Mouse (Mus musculus) heart, embryonic 15.5 days (tissue): ENCODE data around the gene Pgbd5. TPM values are rescaled to one million over a fixed set of nuclear protein-coding genes. Genes with fewer than 3 reads are reported as not detected.

Experiments used
- ATAC-seq: fragments of 200-750 bp; cut with Nextera tagmentation; replicated peaks from 2 replicates; pipeline ENCODE4 v1.8.0; 2017; ENCODE audit warnings: low read depth, moderate TSS enrichment; ENCODE audit not compliant: insufficient number of reproducible peaks, insufficient read depth, low FRiP score
- H3K27ac ChIP-seq: fragments of 300-500 bp; sonication (generic); 2 replicates; pipeline ENCODE4 v1.5.1; 2015; ENCODE audit warnings: mild to moderate bottlenecking, inconsistent platforms
- H3K27me3 ChIP-seq: fragments of 300-500 bp; sonication (generic); 2 replicates; pipeline ENCODE4 v1.6.1; 2015; ENCODE audit warnings: inconsistent platforms
- H3K36me3 ChIP-seq: fragments of 300-500 bp; sonication (generic); 2 replicates; pipeline ENCODE4 v1.6.1; 2015; ENCODE audit warnings: mild to moderate bottlenecking, inconsistent platforms
- H3K4me1 ChIP-seq: fragments of 300-500 bp; sonication (generic); replicated peaks from 2 replicates; pipeline ENCODE4 v1.6.1; 2015; ENCODE audit warnings: inconsistent platforms
- H3K4me2 ChIP-seq: fragments of 300-500 bp; sonication (generic); 2 replicates; pipeline ENCODE4 v1.6.1; 2015; ENCODE audit warnings: inconsistent platforms, mild to moderate bottlenecking, moderate library complexity
- H3K4me3 ChIP-seq: fragments of 300-500 bp; sonication (generic); 2 replicates; pipeline ENCODE4 v1.5.1; 2015; ENCODE audit warnings: mild to moderate bottlenecking, inconsistent platforms
- H3K9ac ChIP-seq: fragments of 300-500 bp; sonication (generic); 2 replicates; pipeline ENCODE4 v1.6.1; 2015; ENCODE audit warnings: mild to moderate bottlenecking, inconsistent platforms
- H3K9me3 ChIP-seq: fragments of 300-500 bp; sonication (generic); replicated peaks from 2 replicates; pipeline ENCODE4 v1.6.1; 2016; ENCODE audit warnings: inconsistent platforms
- WGBS: fragments of 180-500 bp; shearing (Covaris S2); methylation state at CpG from one replicate; pipeline ENCODE4 v1.1.7; 2015; ENCODE audit warnings: mixed read lengths; 5-methylcytosine and 5-hydroxymethylcytosine counted together
- polyA plus RNA-seq: library from polyadenylated mRNA; unstranded; fragments of >200 nt; fragmentation: Nextera tagmentation; extraction: Ambion mirVana; gene quantifications from 2 replicates; pipeline ENCODE4 v1.2.1, GENCODE M21; 2015

Gene Pgbd5
- polyA plus RNA-seq, 1 experiment from 2014 or later = 1.9 TPM

GRCm38 (mm10) chr8:124363337-124363736 is 76.1 kb downstream of the Pgbd5 start:
- Histone ChIP-seq H3K4me1 (no peaks in the 10 kb centered on the region), H3K9ac (no peak overlapping the region), H3K9me3 (no peaks in the 10 kb centered on the region), H3K27ac (no peak overlapping the region), H3K4me2 (no peak overlapping the region), H3K36me3 (no peaks in the 10 kb centered on the region), H3K27me3 (no peaks in the 10 kb centered on the region), H3K4me3 (no peak overlapping the region)
- no peak for ATAC-seq
- WGBS = 90% methylated on average over 15 of the region's 15 CpGs

DNA sequence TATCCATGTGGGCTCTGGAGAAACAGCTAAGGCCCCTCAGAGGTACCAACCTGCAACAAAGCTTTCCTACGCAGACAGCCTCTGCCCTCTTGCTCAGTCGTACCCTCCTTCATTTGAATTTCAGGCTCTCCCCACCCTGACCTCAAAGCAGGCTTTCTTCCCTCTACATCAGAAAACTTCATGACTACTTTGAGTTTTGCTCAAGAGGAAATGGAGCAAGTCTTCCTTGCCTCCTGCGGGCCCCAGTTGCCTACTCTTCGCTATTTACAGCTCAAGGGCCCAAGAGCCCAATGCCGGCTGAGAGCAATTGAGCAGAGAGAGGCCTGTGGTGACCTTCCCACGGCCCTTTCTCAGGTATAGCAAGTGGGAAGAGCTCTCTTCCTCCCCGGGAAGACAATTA is 76.9 kb downstream of the Pgbd5 start:
- H3K4me2 ChIP-seq = no peak overlapping the region
- ATAC-seq = no peak
- 71% methylated on average over 7 of the region's 7 CpGs for WGBS
- no peak overlapping the region for H3K4me3 ChIP-seq
- H3K9ac ChIP-seq = no peak overlapping the region
- no peak overlapping the region for H3K27ac ChIP-seq
- H3K9me3 ChIP-seq = no peaks in the 10 kb centered on the region
- H3K4me1 ChIP-seq = no peaks in the 10 kb centered on the region
- no peaks in the 10 kb centered on the region for H3K36me3 ChIP-seq
- H3K27me3 ChIP-seq = no peaks in the 10 kb centered on the region

- H3K36me3 ChIP-seq = no peaks in the 10 kb centered on the region
- no peak overlapping the region for H3K27ac ChIP-seq
- H3K4me3 ChIP-seq = no peak overlapping the region
- no peak for ATAC-seq
- no peaks in the 10 kb centered on the region for H3K9me3 ChIP-seq
- no peak overlapping the region for H3K4me2 ChIP-seq
- no peaks in the 10 kb centered on the region for H3K4me1 ChIP-seq
- no peaks in the 10 kb centered on the region for H3K27me3 ChIP-seq
- no peak overlapping the region for H3K9ac ChIP-seq
- WGBS = 81% methylated on average over 11 of the region's 11 CpGs
Measured at GRCm38 (mm10) chr8:124361773-124362427, 77.6 kb downstream of the Pgbd5 start.

DNA sequence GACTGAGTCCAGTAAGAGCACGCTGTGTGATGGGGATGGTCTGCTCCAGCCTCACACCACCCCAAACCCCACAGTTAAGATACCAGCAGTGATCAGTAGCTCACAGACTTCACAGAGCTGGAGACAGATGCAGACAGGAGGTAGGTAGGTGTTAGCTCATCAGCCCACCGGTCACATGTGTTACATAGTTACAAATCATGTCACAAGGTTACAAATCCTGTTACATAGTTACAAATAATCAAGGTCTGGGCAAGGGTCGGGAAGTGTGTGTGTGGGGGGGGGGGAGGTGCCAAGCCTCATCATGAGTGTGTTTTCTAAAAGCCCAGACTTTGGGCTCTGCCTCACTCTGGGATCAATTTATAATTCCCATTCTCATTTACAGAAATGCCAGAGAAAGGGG is 78.5 kb downstream of the Pgbd5 start:
- Histone ChIP-seq H3K9me3 (no peaks in the 10 kb centered on the region), H3K4me3 (no peak overlapping the region), H3K36me3 (no peaks in the 10 kb centered on the region), H3K9ac (no peak overlapping the region), H3K27ac (no peak overlapping the region), H3K4me2 (no peak overlapping the region), H3K4me1 (no peaks in the 10 kb centered on the region), H3K27me3 (no peaks in the 10 kb centered on the region)
- no peak for ATAC-seq
- WGBS = 68% methylated on average over 3 of the region's 3 CpGs

DNA sequence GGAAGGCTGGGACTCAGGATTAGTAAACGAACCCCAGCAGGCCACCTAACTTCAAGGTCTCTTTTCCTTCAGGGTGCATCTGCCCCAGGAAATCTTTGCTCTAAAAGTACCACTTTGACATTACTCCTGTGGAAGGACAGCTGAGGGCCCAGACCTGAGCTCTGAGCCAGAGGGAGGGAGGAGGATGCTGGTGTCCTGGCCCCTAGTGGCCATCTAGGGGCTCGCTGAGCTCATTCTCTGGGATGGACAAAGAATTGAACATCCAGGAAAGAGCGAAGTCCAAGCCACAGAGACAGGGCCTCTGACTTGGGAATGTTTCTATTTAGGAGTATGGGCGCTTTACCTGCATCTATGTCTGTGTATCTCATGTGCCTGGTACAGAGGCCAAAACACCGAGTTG is 87.8 kb downstream of the Pgbd5 start:
- Histone ChIP-seq H3K27me3 (peaks cover 5% of the 10 kb centered on the region; the same call in 1 of the 2 replicates), H3K36me3 (no peaks in the 10 kb centered on the region), H3K4me2 (no peak overlapping the region), H3K9ac (no peak overlapping the region), H3K4me1 (peaks cover 12% of the 10 kb centered on the region), H3K4me3 (no peak overlapping the region), H3K27ac (no peak overlapping the region), H3K9me3 (no peaks in the 10 kb centered on the region)
- ATAC-seq = no peak
- 62% methylated on average over 5 of the region's 5 CpGs for WGBS

GRCm38 (mm10) chr8:124349663-124350062 is 89.8 kb downstream of the Pgbd5 start:
- no peaks in the 10 kb centered on the region for H3K36me3 ChIP-seq
- no peak; the same call in 1 of the 2 replicates for ATAC-seq
- peaks cover 5% of the 10 kb centered on the region; the same call in 1 of the 2 replicates for H3K27me3 ChIP-seq
- H3K4me1 ChIP-seq = peaks cover 12% of the 10 kb centered on the region
- 37% methylated on average over 7 of the region's 7 CpGs for WGBS
- no peak overlapping the region for H3K27ac ChIP-seq
- H3K9me3 ChIP-seq = no peaks in the 10 kb centered on the region
- H3K4me3 ChIP-seq = no peak overlapping the region
- H3K4me2 ChIP-seq = no peak overlapping the region
- H3K9ac ChIP-seq = no peak overlapping the region

DNA sequence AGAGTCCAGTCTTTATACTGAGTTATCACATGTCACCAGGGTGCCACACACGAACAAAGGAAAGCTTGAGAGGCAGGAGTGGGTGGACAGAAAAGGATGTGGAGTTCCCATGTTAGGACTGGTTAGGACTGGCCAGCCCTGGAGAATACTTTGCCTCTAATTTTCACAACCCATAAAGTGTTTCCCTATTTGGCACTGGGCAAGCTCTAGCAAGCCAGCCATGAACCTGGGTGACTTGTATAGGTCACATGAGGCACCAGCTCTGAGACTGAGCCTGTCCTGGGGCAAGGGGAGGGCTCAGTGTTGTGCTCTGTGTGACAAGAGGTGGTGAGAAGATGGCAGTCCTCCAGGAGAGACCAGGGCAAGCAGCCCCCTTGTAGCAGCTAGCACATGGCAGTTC is 91.4 kb downstream of the Pgbd5 start:
- Histone ChIP-seq H3K27me3 (peaks cover 5% of the 10 kb centered on the region; the same call in 1 of the 2 replicates), H3K27ac (no peak overlapping the region), H3K4me3 (no peak overlapping the region), H3K9me3 (no peaks in the 10 kb centered on the region), H3K9ac (no peak overlapping the region), H3K4me1 (peaks cover 12% of the 10 kb centered on the region), H3K4me2 (no peak overlapping the region), H3K36me3 (peaks cover 10% of the 10 kb centered on the region; the same call in 1 of the 2 replicates)
- no peak for ATAC-seq
- WGBS = 45% methylated on average over 1 of the region's 1 CpGs

- WGBS = 37% methylated on average over 19 of the region's 19 CpGs
- ATAC-seq = 0 out of 2 replicates have a peak, but pooled peaks have one; percentile 36
- H3K4me3 ChIP-seq = no peak overlapping the region
- peaks cover 5% of the 10 kb centered on the region; the same call in 1 of the 2 replicates for H3K27me3 ChIP-seq
- H3K27ac ChIP-seq = no peak overlapping the region
- no peaks in the 10 kb centered on the region for H3K9me3 ChIP-seq
- H3K4me2 ChIP-seq = peak overlapping the region; percentile 24; the same call in 1 of the 2 replicates
- peaks cover 16% of the 10 kb centered on the region; the same call in 1 of the 2 replicates for H3K36me3 ChIP-seq
- peaks cover 12% of the 10 kb centered on the region for H3K4me1 ChIP-seq
- no peak overlapping the region for H3K9ac ChIP-seq
Measured at GRCm38 (mm10) chr8:124346852-124347523, 92.5 kb downstream of the Pgbd5 start.

- Histone ChIP-seq H3K4me1 (peaks cover 12% of the 10 kb centered on the region), H3K36me3 (peaks cover 35% of the 10 kb centered on the region; the same call in 1 of the 2 replicates), H3K27me3 (peaks cover 5% of the 10 kb centered on the region; the same call in 1 of the 2 replicates), H3K4me3 (no peak overlapping the region), H3K9ac (no peak overlapping the region), H3K27ac (no peak overlapping the region), H3K9me3 (no peaks in the 10 kb centered on the region), H3K4me2 (no peak overlapping the region)
- no peak for ATAC-seq
- 81% methylated on average over 10 of the region's 10 CpGs for WGBS
Measured at GRCm38 (mm10) chr8:124345098-124345497, 94.4 kb downstream of the Pgbd5 start.

DNA sequence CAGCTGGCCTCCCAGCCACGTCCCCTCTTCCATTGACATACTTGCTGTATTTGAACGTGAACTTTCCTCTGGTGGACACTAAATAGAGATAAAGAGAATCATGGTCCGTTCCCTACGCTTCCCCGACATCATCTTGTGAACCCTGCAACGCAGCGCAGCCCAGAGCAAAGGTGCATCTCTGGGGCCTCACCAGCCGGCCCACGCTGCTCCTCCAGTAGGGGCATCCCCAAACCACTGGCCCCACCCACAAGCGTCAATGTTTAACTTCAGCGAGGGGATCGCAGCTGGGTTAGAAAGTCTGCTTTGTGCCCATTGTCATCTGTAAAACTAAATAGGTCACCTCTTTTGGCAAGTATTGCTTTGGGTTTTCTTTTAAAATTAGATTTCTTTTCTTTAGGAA is 95.5 kb downstream of the Pgbd5 start:
- Histone ChIP-seq H3K9ac (no peak overlapping the region), H3K27ac (no peak overlapping the region), H3K27me3 (no peaks in the 10 kb centered on the region), H3K4me3 (no peak overlapping the region), H3K4me2 (no peak overlapping the region), H3K4me1 (peaks cover 12% of the 10 kb centered on the region; the same call in 1 of the 2 replicates), H3K36me3 (peaks cover 43% of the 10 kb centered on the region), H3K9me3 (no peaks in the 10 kb centered on the region)
- WGBS = 86% methylated on average over 12 of the region's 12 CpGs
- ATAC-seq = no peak

GRCm38 (mm10) chr8:124343151-124343550 is 96.3 kb downstream of the Pgbd5 start:
- Histone ChIP-seq H3K27me3 (no peaks in the 10 kb centered on the region), H3K4me1 (peaks cover 10% of the 10 kb centered on the region; the same call in 1 of the 2 replicates), H3K4me3 (no peak overlapping the region), H3K9ac (no peak overlapping the region), H3K27ac (no peak overlapping the region), H3K36me3 (peaks cover 49% of the 10 kb centered on the region), H3K4me2 (no peak overlapping the region), H3K9me3 (no peaks in the 10 kb centered on the region)
- ATAC-seq = no peak
- 94% methylated on average over 15 of the region's 15 CpGs for WGBS
